Mouse (Mus musculus) megakaryocyte, embryonic 14.5 days (primary cell): ENCODE data around the gene Dusp2.

Experiments used
- FLI1 ChIP-seq: IDR thresholded peaks from 2 replicates; pipeline ENCODE4 v1.6.1; 2012; ENCODE audit warnings: low read length, inconsistent platforms, mixed read lengths
- GATA1 ChIP-seq: IDR thresholded peaks from 3 replicates; pipeline ENCODE4 v1.6.1; 2012; ENCODE audit warnings: mixed read lengths, low read length, inconsistent platforms, borderline replicate concordance

- TF ChIP-seq GATA1 (no peak), FLI1 (no peak)
Measured at GRCm38 (mm10) chr2:127363282-127363652, 27.3 kb downstream of the Dusp2 start.
